Mouse (Mus musculus) cortical plate, adult 2 months (tissue): ENCODE data around the gene Ccdc3.

Source experiments
- CTCF ChIP-seq: fragments of 200-500 bp; IDR thresholded peaks from 2 replicates; pipeline ENCODE4 v1.5.1; 2011; ENCODE audit warnings: mild to moderate bottlenecking, control low read depth, low read length; ENCODE audit not compliant: insufficient read depth; ENCODE audit errors: extremely low read depth
- POLR2A ChIP-seq: fragments of 200-500 bp; IDR thresholded peaks from 2 replicates; pipeline ENCODE4 v1.6.1; 2011; ENCODE audit warnings: mild to moderate bottlenecking, low read length, control low read depth; ENCODE audit not compliant: insufficient read depth; ENCODE audit errors: extremely low read depth

GRCm38 (mm10) chr2:5258250-5258649, 120.7 kb downstream of the Ccdc3 start:
- TF ChIP-seq CTCF (no peak), POLR2A (no peak)
